Mouse (Mus musculus) limb, embryonic 11.5 days (tissue): Measurements from ENCODE around the gene Zic1. TPM values are rescaled to one million over a fixed set of nuclear protein-coding genes. Genes with fewer than 3 reads are reported as not detected.

Source experiments
- ATAC-seq: fragments of 200-750 bp; cut with Nextera tagmentation; 2 replicates; pipeline ENCODE4 v1.8.0; 2017; ENCODE audit warnings: low read depth; ENCODE audit not compliant: insufficient number of reproducible peaks, low FRiP score, low TSS enrichment
- DNase-seq: peaks from one replicate; pipeline ENCODE4 v3.0.0-alpha.2; 2015; ENCODE audit warnings: low spot score
- H3K27ac ChIP-seq: fragments of 300-500 bp; sonication (generic); replicated peaks from 2 replicates; pipeline ENCODE4 v1.5.1; 2014; ENCODE audit warnings: low read depth, mild to moderate bottlenecking, low read length
- H3K27me3 ChIP-seq: fragments of 300-500 bp; sonication (generic); 2 replicates; pipeline ENCODE4 v1.6.1; 2014; ENCODE audit warnings: mild to moderate bottlenecking, low read length, mixed read lengths; ENCODE audit not compliant: control insufficient read depth, insufficient read depth
- H3K36me3 ChIP-seq: fragments of 300-500 bp; sonication (generic); 2 replicates; pipeline ENCODE4 v1.6.1; 2014; ENCODE audit warnings: mild to moderate bottlenecking, low read length, moderate library complexity, mixed read lengths; ENCODE audit not compliant: control insufficient read depth, insufficient read depth
- H3K4me1 ChIP-seq: fragments of 300-500 bp; sonication (generic); 2 replicates; pipeline ENCODE4 v1.6.1; 2014; ENCODE audit warnings: low read length, mixed read lengths; ENCODE audit not compliant: control insufficient read depth, insufficient read depth
- H3K4me2 ChIP-seq: fragments of 300-500 bp; sonication (generic); 2 replicates; pipeline ENCODE4 v1.6.1; 2014; ENCODE audit warnings: low read depth, mild to moderate bottlenecking, moderate library complexity; ENCODE audit not compliant: severe bottlenecking
- H3K4me3 ChIP-seq: fragments of 300-500 bp; sonication (generic); 2 replicates; pipeline ENCODE4 v1.5.1; 2014; ENCODE audit warnings: low read depth, low read length
- H3K9ac ChIP-seq: fragments of 300-500 bp; sonication (generic); 2 replicates; pipeline ENCODE4 v1.6.1; 2014; ENCODE audit warnings: mild to moderate bottlenecking, low read length
- H3K9me3 ChIP-seq: fragments of 300-500 bp; sonication (generic); 2 replicates; pipeline ENCODE4 v1.6.1; 2016; ENCODE audit warnings: low read length; ENCODE audit not compliant: control insufficient read depth
- whole genome bisulfite sequencing: fragments of 180-500 bp; shearing (Covaris S2); extraction: QIAGEN DNeasy Blood & Tissue Kit; methylation state at CpG from one replicate; pipeline ENCODE4 v1.1.7; 2014; 5-methylcytosine and 5-hydroxymethylcytosine counted together
- polyA plus RNA-seq: library from polyadenylated mRNA; unstranded; fragments of >200 nt; fragmentation: Nextera tagmentation; extraction: Ambion mirVana; gene quantifications from 2 replicates; pipeline ENCODE4 v1.2.1, GENCODE M21; 2014

The Zic1 gene
- polyA plus RNA-seq, 1 experiment from 2014 or later = 0.27 TPM

- Histone ChIP-seq H3K4me1 (no peaks in the 10 kb centered on the region), H3K9ac (no peak overlapping the region), H3K4me2 (no peak overlapping the region), H3K27ac (no peak overlapping the region), H3K9me3 (no peaks in the 10 kb centered on the region), H3K4me3 (no peak overlapping the region), H3K36me3 (no peaks in the 10 kb centered on the region), H3K27me3 (peaks cover 72% of the 10 kb centered on the region)
- no peak for ATAC-seq
- 3% methylated on average over 34 of the region's 37 CpGs for WGBS
- DNase-seq = peak; percentile 45
Measured at GRCm38 (mm10) chr9:91353551-91354433, 11.8 kb downstream of the Zic1 start.

- peak; percentile 65 for DNase-seq
- H3K4me2 ChIP-seq = no peak overlapping the region
- WGBS = under 1% methylated on average over 15 of the region's 15 CpGs
Measured at GRCm38 (mm10) chr9:91352786-91353185, 12.8 kb downstream of the Zic1 start.

DNA sequence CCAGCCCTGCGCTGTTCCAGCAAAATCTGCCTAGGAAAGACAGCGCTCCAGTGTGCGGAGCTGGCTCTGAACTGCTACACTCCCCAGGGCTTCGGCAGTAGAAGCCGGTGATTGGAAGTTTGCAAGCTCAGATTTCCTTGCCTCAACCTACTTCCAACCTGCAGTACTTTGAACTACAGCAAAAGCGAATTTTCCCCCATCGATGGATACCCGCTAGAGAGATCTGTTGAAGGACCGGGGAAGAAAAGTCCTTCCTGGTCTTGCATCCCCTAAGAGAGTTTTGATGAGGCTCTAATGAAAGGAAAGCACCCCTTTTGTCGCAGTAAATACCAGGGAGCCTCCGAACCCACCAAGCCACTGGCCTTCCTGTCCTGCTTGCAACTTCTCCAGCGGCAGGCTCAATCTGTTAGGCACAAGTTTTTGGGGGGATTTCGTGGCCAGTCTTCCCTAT lies 13.6 kb downstream of the Zic1 start:
- Histone ChIP-seq H3K27me3 (peaks cover 66% of the 10 kb centered on the region), H3K4me2 (no peak overlapping the region), H3K4me3 (no peak overlapping the region), H3K9me3 (no peaks in the 10 kb centered on the region), H3K9ac (no peak overlapping the region), H3K4me1 (no peaks in the 10 kb centered on the region), H3K27ac (no peak overlapping the region), H3K36me3 (no peaks in the 10 kb centered on the region)
- DNase-seq (peak; percentile 59), ATAC-seq (no peak)
- WGBS = 1% methylated on average over 13 of the region's 13 CpGs

More at GRCm38 (mm10) chr9:91352786-91353185, 12.8 kb downstream of the Zic1 start:
- no peaks in the 10 kb centered on the region for H3K9me3 ChIP-seq
- no peaks in the 10 kb centered on the region for H3K4me1 ChIP-seq
- ATAC-seq = no peak
- H3K36me3 ChIP-seq = no peaks in the 10 kb centered on the region
- no peak overlapping the region for H3K4me3 ChIP-seq
- no peak overlapping the region for H3K27ac ChIP-seq
- peaks cover 68% of the 10 kb centered on the region for H3K27me3 ChIP-seq
- H3K9ac ChIP-seq = no peak overlapping the region

- Histone ChIP-seq H3K27me3 (peaks cover 60% of the 10 kb centered on the region), H3K9ac (no peak overlapping the region), H3K36me3 (no peaks in the 10 kb centered on the region), H3K4me1 (no peaks in the 10 kb centered on the region), H3K4me2 (no peak overlapping the region), H3K9me3 (no peaks in the 10 kb centered on the region), H3K27ac (no peak overlapping the region), H3K4me3 (no peak overlapping the region)
- DNase-seq = no peak
- ATAC-seq = no peak
- 2% methylated on average over 5 of the region's 5 CpGs for WGBS
Measured at GRCm38 (mm10) chr9:91351361-91351760, 14.2 kb downstream of the Zic1 start.

DNA sequence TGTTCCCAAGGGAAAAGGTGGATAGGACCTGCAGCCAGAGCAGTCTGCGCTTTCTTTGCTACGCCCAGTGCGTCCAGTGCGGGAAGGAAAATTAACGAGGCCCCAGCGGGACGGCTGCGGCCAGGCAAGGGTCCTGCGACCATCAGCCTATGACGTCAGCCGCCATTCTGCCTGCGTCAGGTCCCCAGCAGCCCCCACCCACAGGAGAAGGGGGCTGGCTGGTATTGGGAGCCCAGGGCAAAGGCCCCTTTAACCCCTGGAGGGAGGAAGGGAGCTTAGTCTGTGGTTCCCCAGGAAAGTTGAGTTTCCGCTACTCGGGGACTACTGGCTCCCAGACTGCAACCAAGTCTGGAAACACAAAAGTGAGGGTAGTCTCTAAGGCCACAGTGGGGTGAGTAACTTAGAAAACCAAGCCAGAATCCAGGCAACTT lies 14.7 kb downstream of the Zic1 start:
- no peak overlapping the region for H3K27ac ChIP-seq
- no peak overlapping the region for H3K4me3 ChIP-seq
- DNase-seq (peak; percentile 56), ATAC-seq (no peak)
- peaks cover 55% of the 10 kb centered on the region for H3K27me3 ChIP-seq
- H3K36me3 ChIP-seq = no peaks in the 10 kb centered on the region
- no peak overlapping the region for H3K9ac ChIP-seq
- no peaks in the 10 kb centered on the region for H3K4me1 ChIP-seq
- H3K4me2 ChIP-seq = no peak overlapping the region
- under 1% methylated on average over 14 of the region's 14 CpGs for WGBS
- H3K9me3 ChIP-seq = no peaks in the 10 kb centered on the region

DNA sequence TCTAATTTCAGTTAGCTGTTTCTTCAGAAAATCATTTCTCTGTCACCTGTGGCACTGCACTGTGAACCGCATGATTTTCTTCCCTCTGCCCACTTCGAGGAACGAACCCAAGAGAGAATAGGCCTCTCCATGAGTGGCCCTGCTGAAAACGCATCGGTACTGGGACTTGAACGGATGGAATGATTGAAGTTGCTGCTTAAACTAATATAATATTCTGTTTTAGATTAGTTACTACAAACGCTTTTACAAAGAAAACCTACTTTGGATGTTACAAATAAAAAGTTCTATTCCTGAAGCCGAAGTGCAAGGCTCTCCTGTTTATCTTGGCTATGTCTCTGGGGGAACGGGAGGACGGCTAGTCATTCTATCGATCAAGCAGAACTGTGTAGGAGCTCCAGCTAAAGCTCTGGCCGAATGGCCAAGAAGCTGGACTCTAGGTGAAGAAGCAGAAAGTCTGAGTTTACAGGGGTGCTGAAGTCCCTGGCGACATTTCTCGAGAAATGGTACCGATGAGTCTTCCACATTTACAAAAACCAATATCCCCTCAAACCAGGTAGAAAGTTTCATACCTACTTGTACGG lies 15.3 kb downstream of the Zic1 start:
- H3K27ac ChIP-seq = no peak overlapping the region
- no peaks in the 10 kb centered on the region for H3K9me3 ChIP-seq
- peaks cover 50% of the 10 kb centered on the region for H3K27me3 ChIP-seq
- no peak overlapping the region for H3K4me2 ChIP-seq
- no peak overlapping the region for H3K9ac ChIP-seq
- no peaks in the 10 kb centered on the region for H3K36me3 ChIP-seq
- H3K4me3 ChIP-seq = no peak overlapping the region
- under 1% methylated on average over 16 of the region's 16 CpGs for WGBS
- H3K4me1 ChIP-seq = no peaks in the 10 kb centered on the region
- peak; percentile 48 for DNase-seq
- no peak for ATAC-seq

DNA sequence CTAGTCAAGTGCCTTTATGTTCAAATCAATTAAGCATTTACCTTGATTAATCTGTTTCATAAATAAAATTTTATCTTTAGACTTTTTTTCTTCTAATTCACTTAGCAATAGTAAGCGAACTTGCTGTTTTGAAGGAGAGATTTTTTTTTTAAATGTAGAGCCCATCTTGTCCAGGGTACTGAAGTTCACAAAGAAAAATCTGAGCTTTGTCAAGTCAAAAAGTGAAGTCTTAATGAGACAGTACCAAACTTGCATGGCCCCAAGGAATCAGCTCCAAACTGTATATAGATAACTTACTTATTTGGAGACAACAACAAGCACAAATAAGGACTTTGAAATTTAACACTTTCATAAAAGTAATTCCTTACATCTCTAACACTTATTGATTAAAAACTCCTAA lies 16.9 kb downstream of the Zic1 start:
- H3K4me3 ChIP-seq = no peak overlapping the region
- no peak for ATAC-seq
- H3K4me2 ChIP-seq = no peak overlapping the region
- no peak overlapping the region for H3K9ac ChIP-seq
- H3K9me3 ChIP-seq = no peaks in the 10 kb centered on the region
- H3K36me3 ChIP-seq = no peaks in the 10 kb centered on the region
- H3K4me1 ChIP-seq = no peaks in the 10 kb centered on the region
- peaks cover 34% of the 10 kb centered on the region for H3K27me3 ChIP-seq
- WGBS = 32% methylated on average over 1 of the region's 1 CpGs
- no peak for DNase-seq
- H3K27ac ChIP-seq = no peak overlapping the region

- no peak overlapping the region for H3K4me2 ChIP-seq
- H3K36me3 ChIP-seq = no peaks in the 10 kb centered on the region
- H3K27me3 ChIP-seq = peaks cover 25% of the 10 kb centered on the region
- no peak overlapping the region for H3K27ac ChIP-seq
- H3K9ac ChIP-seq = no peak overlapping the region
- DNase-seq (no peak), ATAC-seq (no peak)
- H3K4me1 ChIP-seq = no peaks in the 10 kb centered on the region
- WGBS = 83% methylated on average over 2 of the region's 2 CpGs
- no peaks in the 10 kb centered on the region for H3K9me3 ChIP-seq
- H3K4me3 ChIP-seq = no peak overlapping the region
Measured at GRCm38 (mm10) chr9:91347591-91347990, 18.0 kb downstream of the Zic1 start.
